Mouse (Mus musculus): ENCODE measurements around the gene Wfikkn2.
A peak's percentile ranks its signal among the peaks of the same experiment; 100 is the strongest.
"Not testable (repeated sequence)": the region's sequence is repeated elsewhere in the genome, so short reads cannot be mapped to it uniquely, and the experiment has no call there.

Gene Wfikkn2

DNA sequence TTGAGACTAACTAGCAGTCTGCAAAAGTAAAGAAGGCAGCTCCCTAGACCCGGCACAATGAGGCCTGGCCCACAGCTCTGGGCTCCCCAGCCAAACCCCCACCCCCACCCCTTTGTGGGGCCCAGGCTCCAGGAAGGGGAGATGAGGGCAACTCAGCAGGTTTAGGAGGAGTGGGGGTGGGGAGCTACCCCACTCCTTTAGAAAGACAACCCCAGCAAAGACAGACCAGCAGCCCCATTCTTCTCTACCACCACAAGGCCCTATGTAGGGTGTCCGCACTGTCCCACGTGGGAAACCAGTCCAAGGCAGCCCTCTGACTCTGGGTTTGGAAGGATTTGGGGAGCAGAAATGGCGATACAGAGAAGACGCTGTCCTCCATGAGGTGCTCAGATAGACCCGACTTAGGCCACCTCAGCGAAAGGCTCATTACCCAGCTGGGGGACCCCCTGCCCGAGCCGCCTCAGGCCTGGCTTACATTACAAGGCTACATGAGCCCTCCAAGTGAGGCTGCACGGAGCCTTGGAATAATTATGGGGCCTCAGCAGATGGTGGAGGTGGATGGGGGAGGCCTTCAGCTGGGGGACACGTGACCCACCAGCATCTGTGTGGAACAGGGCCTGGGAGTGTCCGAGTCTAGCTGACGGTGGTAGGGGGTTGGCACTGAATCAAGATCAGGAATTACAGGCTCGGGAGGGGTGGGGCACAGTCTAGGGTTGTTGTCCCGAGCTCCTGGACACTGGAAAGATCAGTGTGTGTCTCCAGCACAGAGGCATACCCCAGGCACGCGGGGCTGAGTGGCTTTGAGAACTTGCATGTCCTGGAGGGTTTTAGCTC, at the start of gene Wfikkn2:
Gene Wfikkn2 (minus strand): TSS at position 51 of the 834 bp plus-strand sequence.
- peak; percentile 91 for DNase-seq (ENCODE audit: low read depth, low spot score)

DNA sequence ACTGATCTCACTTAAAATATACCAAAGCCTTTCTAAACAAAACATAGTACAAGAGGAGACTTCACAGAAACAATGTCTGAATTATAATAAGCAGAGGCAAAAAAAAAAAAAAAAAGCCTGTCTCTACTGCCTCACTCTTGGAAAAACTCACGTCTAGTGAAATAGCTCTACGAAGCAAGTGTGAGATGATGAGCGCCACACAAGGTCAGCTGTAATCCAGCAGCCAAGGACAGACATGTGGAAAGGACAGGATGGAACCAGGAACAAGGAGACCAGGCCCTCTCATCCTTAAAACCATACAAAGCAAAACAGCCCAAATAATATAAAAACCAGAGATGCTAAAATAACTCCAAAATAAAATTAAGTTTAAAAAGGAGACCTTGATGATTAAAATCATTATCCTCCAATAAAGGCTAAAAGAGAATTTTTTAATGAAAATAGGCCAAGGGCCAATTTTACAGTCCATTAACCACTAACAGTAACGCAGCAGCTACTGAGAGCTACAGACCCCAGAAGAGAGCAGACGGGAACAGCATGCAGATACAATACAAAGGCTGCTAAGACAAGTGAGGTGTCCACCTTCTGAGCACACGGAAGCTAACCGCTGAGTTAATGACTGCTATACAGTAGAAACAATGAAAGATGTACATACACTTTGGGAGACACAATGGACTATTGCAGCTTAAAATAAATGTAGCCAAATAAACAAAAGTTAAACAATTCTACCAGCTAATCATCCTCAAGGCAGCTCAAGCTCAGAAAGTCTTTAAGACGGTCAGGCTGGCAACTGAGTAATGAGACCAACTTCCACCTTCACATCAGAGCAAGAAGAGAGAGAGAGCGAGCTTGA, 49.4 kb upstream of the Wfikkn2 start:
- DNase-seq (ENCODE audit: low read depth, low spot score) = no peak

DNA sequence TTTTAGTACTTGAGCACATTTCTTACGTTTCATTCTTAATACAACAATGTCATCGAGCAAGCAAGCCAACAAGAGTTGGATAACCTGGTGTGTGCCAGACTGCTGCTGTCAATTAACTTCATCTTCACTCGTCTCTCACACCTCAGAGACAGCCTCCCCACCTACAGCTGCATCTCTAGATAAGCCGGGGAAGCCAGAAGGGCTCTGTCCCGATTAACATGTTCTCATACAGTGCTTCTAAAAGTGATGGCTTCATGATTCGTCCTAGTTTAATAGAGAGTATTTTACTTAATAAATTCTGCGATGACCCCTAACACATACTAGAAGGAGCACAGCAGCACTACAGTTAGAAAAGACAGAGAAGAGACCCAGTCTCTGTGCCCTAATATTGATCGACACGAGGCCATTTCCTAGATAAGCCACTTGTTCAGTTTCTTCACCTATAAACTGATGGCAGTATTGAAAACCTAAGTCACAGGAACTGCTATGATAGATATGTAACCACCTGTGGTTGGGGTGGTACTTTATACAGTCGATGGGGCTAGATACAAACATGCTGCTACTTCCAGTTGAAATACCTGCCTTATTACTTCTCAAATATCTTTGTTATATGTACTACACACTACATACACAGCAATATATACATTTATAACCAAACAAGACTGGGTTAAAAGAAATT, 44.4 kb upstream of the Wfikkn2 start:
- DNase-seq (ENCODE audit: low read depth, low spot score) = no peak

DNA sequence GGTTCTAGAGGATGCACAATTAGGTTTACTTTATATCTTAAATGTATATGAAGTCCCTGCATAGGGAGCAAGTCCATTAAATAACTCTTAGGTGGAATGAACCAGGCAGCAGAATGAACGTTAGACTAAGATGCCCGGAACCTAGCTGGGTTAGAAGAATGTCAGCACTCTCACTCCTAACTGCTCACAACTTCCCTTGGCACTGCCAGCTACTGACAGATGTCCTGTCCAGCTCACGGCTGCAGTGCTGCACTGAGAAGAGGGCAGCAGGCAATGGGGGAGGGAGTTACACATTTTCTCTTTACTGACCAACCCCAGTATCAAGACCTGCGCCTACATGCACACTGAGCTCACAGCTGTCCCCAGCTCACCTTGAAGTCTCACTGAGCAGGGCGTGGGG, 41.3 kb upstream of the Wfikkn2 start:
- no peak for DNase-seq (ENCODE audit: low read depth, low spot score)

DNA sequence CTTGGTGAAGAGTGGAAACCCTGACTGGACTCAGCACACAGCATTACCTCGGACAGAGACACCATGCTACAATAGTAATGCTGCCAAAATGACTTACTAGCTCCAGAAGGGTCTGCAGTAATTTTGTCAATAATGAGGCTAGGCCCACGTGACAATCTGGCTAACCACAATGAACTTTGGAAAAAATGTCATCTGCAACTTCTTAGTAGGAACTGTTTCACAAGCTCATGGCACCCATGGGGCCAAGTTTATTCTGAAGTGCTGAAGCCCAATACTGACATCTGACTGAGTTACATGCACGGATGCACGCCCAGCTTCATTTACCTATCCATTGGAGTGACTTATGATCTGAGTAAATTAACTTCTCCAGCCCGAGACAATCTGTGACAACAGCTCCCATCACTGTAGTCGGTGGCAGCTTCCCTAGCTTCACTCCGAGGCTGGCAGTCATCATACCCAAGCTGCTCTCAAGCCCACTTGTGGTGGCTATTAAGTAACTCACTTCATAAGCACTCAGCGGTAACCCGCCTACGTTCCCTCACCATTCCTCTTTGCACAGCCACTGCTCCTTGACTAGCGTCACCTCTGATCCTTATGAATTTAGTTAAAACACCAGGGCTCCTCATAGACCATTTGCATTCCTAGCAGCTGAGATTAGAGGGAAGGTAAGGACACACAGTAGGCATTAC, 40.2 kb upstream of the Wfikkn2 start:
- DNase-seq (ENCODE audit: low read depth, low spot score) = no peak

DNA sequence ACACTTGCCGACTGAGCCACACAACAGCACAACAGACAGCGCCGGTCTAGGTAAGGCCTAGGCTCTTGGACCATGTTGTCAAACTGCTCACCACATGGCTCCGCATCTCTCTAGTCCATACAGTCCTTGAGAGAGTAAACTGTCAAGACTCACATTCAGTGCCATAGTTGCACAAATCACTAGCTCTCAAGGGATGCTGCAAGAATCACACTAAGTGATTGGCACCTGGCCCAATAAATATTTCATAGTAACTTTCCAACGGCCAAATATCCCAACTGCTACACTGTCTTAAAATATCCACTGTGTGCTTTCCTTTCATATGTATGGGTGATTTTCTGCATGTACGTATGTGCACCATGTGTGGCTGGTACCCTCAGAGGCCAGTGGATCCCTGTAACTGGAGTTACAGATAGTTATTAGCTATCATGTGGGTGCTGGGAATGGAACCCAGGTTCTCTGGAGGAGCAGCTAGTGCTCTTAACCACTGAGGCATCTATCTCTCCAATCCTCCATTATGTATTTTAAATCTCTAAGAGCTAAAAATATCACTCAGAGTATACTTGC, 37.8 kb upstream of the Wfikkn2 start:
- DNase-seq (ENCODE audit: low read depth, low spot score) = no peak

DNA sequence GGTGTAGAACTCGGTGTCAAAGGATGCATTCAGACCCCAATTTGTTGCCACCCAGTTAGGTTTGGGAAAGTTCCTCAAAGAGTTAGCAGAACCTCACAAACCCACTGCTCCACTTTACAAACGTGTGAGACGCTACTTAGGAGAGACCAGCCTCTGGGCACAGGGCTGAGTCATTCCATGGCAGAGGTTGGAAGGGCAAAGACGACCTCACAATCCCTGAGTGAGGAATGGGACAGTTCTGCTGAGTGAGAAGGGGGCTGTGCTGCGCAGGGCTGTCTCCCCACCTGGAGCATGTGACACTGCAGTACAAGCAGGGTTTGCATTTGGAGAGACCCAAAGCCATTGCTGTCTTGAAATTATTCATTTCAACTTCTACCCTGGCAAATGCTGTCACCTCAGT, 36.5 kb upstream of the Wfikkn2 start:
- no peak for DNase-seq (ENCODE audit: low read depth, low spot score)

DNA sequence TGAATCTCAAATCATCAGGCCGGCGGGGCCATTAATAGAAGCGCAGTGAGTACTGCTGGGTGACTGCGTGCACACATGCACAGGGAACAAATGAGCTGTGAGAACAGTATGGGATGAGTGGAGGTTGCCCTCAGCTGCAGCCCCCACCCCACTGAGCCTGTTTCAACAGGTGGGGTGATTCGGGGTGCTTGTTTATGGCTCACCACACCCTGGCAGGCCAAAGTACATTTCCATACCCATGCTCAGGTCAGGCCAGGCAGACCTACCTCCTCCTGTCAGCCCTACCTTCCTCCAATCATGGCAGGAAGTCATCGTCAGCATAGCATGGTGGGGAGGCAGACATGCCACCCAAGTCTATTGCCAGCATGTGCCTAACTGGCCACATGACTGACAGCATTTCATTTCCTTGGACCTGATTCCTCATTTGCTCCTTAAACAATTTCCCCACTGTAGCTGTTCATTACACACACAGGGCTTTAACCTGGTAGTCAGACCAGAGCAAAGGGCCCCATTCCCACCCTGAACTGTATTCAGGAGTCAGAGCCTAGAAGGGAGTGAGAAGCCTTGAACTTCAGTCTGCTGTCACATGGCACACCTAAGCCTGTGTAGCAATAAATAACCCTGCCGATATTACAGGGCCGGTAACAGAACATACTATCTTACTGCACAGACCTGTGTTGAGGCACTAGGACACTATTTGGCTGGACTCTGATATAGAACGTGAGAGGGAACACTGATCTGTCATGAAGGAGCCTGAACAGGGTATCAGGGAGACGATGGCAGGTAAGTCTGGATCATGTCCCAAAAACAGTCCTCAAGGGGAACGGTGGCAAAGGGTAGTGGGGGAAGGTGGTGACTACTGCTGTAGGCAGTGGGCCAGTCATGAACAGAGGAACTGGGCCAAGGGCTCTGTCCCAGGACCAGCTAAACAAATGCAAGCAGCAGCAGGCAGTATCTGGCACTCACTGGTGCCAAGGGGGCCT, 35.7 kb upstream of the Wfikkn2 start, which contains the start of gene Gm21885:
Gene Gm21885 (plus strand): TSS at position 675 of the 983 bp plus-strand sequence.
- DNase-seq (ENCODE audit: low read depth, low spot score) = no peak

DNA sequence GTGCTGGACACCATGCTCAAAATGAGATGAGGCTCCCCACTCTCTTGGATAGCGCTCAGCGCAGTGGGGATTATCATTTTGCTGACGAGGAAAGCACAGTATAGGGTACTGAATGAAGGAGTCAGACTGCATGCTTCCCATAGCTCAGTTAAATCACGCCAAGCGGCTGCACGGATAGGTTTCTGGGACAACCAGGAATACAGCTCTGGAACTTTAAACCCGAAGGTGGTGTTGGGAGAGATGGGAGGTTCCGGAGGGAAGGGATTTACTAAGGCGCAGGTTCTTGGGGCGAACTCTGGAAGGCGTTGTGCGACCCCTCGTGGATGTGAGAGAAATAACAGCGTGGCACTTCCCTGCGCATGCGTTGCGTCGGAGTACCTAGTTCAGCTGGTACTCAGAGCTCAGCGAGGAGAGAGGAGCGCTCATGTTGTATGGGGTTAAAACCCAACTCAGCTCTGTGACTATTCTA, 31.1 kb upstream of the Wfikkn2 start:
- DNase-seq (ENCODE audit: low read depth, low spot score) = peak; percentile 96

DNA sequence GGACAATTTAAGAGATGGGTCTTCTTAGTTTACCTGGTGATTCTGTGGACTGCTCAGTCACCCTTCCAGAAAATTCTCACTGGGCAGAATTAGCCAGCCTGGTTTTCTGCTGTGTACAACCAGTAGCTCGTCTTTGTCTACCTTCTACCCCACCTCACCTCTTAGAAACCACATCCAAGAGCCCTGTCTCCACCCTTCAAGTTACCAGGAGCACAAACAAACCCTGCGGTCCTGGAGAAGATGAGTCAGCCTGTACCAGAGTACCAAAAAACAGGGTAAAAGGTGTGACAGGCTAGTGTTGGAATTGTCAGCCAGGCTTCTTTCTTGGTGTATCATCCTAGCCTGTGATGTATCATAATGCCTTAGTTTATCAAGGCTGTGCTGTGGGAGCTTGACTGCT, 29.9 kb upstream of the Wfikkn2 start:
- no peak for DNase-seq (ENCODE audit: low read depth, low spot score)

DNA sequence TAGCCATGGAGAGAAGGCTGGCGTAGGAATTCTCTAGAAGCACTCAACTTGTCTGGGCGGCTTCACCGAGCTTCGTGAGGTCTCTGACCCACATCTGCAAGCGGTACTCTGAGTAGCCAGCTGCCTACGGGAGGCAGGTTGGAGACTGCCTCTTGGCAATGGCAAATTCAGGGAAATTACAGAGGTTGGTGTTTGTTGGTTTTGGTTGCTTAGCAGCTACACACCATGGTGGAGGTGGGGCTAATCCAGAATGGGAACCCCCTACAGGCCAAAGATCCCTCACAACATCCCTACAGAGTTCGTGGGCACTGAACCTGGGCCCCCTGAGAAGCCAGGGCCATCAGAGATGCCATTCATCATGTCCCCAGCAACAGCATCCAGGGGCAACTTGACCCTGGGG, 29.4 kb upstream of the Wfikkn2 start:
- DNase-seq (ENCODE audit: low read depth, low spot score) = no peak

DNA sequence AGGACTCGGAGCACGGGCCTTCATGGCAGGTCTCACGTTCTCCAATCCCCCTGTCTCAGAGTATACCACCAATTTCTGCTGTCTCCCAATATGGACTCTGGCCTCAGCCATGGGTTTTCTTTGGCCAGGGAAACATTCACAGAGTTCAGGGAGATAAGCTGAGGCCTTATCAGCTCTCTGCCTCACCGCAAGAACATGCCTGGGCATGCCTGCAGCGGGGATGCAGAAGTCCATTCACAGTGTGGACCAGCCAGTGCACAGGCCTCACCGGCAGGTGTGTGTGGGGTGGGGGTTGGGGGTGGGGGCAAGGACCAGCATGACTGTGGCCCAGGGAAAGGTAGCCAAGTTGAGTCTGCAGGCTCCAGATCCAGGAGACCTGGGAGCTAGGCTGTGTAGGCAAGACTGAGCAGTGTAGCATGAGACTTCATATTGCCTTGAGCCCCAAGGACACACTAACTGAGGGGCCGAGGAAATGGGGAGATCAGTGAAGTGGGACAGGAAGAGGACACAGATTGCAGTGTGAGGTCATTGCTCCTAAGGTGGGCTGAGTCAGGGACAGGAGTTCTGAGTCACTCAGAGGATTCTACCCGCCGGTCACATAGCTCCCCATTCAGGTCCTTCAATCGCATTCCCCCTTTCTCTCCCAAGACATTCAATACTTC, 28.5 kb upstream of the Wfikkn2 start:
- no peak for DNase-seq (ENCODE audit: low read depth, low spot score)

DNA sequence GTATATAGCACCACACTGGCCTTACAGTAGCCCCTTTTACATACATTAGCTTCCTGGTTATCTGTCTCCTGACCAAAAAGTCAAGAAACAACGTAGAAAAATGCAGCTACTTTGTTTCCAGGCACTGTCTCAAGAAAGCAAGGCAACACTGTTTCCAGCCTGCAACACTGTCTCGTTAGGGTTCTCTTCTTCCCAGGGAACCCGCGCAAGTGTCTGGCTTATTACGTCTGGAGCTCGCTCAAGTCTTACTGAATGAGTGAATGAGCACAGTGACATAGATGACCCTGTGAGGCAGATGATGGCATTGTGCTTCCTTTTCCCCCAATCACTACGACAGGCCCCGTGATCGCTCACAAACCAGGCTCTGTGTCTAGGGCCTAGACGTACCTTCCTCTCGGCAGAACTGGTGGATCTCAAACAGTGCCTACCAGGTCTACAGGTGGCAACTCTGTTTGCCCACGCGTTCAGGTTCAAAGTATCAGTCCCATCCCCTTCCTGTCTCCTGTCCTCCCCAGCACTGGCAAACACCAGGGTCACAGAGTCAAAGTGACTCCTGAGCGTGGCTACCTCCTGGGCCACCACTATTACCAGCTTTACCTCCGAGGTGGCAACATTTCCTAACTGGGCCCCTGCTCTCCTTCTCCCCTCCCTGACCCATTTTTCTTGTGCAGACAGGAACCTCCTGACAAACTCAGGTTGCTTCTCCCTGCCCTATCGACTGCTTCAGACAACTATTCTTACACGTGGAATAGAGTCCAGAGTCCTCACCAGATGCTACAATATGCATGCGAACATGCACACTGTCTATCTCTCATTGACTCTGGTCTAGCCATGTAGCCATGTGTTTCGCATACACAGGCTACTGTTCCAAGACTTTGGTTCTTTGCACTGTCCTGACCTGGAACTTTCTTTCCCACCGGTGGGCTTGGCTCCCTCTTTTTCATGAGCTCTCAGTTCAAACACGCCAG, 27.4 kb upstream of the Wfikkn2 start:
- no peak for DNase-seq (ENCODE audit: low read depth, low spot score)

DNA sequence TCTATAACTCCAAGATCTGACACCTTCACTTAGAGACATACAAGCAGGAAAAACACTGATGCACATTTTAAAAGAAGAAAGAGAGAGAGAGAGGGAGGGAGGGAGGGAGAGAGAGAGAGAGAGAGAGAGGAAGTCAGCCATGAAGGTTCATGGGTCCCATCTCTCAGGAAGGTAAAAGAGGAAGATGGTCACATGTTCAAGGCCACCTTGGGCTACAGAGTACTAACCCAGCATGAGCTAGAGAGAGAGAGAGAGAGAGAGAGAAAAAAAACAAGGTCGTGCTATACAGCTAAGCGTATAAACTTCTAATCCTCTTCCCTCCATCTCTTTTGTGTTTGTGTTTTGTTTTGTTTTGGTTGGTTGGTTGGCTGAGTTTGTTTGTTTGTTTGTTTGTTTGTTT, 25.2 kb upstream of the Wfikkn2 start:
- no peak for DNase-seq (ENCODE audit: low read depth, low spot score)

DNA sequence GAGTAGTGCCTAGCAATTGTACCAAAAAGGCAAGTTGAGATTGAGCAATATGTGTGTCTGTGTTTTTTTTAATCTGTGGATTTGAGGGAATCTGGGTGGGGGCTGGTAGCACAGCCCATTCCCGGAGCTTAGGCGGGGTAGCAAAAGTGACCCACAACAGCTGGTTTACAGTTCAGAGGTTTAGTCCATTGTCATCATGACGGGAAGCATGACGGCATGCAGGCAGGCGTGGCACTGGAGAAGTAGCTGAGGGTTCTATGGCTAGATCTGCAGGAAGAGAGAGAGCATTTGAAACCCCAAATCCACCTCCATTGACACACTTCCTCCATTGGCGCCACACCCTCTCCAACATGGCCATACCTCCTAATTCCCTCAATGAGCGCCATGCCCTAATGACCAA, 24.1 kb upstream of the Wfikkn2 start:
- DNase-seq (ENCODE audit: low read depth, low spot score) = no peak

DNA sequence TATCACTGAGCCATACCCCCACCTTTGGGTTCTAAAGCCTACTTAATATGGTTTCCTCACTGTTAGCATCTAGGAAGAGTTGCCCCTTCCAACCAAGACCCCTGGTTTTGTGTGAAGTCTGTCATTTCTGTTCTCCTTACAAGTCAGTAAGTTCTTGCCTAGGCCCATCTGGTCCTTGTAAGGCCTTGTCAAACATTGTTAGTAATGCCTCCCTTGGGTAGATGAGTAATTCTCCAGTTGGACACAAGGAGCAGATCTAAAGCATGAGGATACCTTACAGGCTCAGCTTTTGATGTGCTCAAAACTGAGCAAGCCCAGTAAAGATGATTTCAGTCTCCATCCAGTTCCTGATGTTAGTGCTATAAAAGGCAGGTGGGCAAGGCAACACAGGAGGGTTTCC, 23.0 kb upstream of the Wfikkn2 start:
- no peak for DNase-seq (ENCODE audit: low read depth, low spot score)

DNA sequence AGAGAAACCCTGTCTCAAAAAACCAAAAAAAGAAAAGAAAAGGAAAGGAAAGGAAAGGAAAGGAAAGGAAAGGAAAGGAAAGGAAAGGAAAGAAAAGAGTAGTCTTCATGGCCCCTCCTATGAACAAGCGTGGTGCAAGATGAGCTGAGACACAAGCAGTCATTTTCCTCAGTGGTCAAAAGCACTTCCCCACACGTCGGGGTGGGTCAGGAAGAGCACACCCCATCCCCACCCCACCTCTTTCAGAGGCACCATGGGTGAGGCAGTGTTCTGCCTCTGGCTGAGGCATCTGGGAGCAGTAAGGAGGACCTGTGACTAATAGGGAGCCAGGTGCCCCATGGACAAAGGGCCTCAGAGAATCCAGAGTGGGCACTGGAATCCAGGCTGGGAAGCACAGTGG, 20.4 kb upstream of the Wfikkn2 start:
- not testable (repeated sequence) for DNase-seq (ENCODE audit: low read depth, low spot score)

DNA sequence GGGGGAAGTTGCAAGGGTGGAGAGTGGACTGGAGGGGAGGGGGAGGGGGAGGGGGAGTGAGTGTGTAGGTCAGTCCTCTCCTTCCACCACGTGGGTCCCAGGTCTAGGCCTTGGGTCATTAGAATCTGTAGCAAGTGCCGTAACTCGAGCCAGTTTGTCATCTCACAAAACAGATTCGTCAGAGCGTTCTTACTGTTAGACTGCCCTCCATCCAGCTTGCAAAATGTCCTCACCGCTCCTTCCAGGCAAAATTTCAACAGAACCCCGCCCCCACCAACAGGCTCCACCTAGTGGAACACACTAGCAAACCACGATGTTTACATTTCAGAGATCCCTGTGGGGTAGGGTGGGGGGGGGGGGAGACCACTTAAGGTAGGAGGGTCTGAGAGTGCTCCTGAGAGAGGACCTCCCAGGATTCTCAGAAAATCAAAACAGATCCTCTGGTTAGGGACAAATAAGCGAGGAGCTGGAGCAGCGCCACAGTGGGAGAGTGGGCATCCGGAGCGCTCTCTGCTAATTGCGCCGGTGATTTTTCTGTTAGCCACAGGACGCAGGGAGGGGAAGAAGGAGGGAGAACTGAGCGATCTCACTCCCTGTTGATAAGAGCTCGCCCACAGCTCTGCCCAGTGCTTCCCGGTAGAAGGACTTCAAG, 19.5 kb upstream of the Wfikkn2 start:
- DNase-seq (ENCODE audit: low read depth, low spot score) = peak; percentile 83

All from forelimb bud, embryonic 11.5 days (tissue).